Mouse (Mus musculus): ENCODE measurements around the gene Klre1.

- no peak for TF ChIP-seq POLR2A (IDR thresholded peaks at IDR 0.05; ENCODE audit: extremely low read depth, insufficient read depth, low read length)
- no peak for TF ChIP-seq CTCF (IDR thresholded peaks at IDR 0.05; ENCODE audit: low read depth, low read length)
Observed at GRCm38 (mm10) chr6:129548009-129548408, 29.7 kb upstream of the Klre1 start.
